Mouse (Mus musculus) midbrain, embryonic 13.5 days (tissue): ENCODE data around the gene Phc1. TPM values are rescaled to one million over a fixed set of nuclear protein-coding genes. Genes with fewer than 3 reads are reported as not detected.

ENCODE experiments used
- ATAC-seq: fragments of 200-750 bp; cut with Nextera tagmentation; 2 replicates; pipeline ENCODE4 v1.8.0; 2017; ENCODE audit warnings: mild to moderate bottlenecking, moderate TSS enrichment, moderate library complexity
- H3K27ac ChIP-seq: fragments of 300-500 bp; sonication (generic); 2 replicates; pipeline ENCODE4 v1.5.1; 2015; ENCODE audit warnings: inconsistent platforms, mild to moderate bottlenecking, moderate library complexity
- H3K27me3 ChIP-seq: fragments of 300-500 bp; sonication (generic); 2 replicates; pipeline ENCODE4 v1.6.1; 2015; ENCODE audit warnings: mild to moderate bottlenecking, inconsistent platforms
- H3K36me3 ChIP-seq: fragments of 300-500 bp; sonication (generic); 2 replicates; pipeline ENCODE4 v1.6.1; 2015; ENCODE audit warnings: mild to moderate bottlenecking, inconsistent platforms
- H3K4me1 ChIP-seq: fragments of 300-500 bp; sonication (generic); replicated peaks from 2 replicates; pipeline ENCODE4 v1.6.1; 2015; ENCODE audit warnings: inconsistent platforms
- H3K4me2 ChIP-seq: fragments of 300-500 bp; sonication (generic); replicated peaks from 2 replicates; pipeline ENCODE4 v1.6.1; 2015; ENCODE audit warnings: moderate library complexity, mild to moderate bottlenecking, inconsistent platforms
- H3K4me3 ChIP-seq: fragments of 300-500 bp; sonication (generic); replicated peaks from 2 replicates; pipeline ENCODE4 v1.5.1; 2015; ENCODE audit warnings: mild to moderate bottlenecking, inconsistent platforms
- H3K9ac ChIP-seq: fragments of 300-500 bp; sonication (generic); replicated peaks from 2 replicates; pipeline ENCODE4 v1.6.1; 2015; ENCODE audit warnings: mild to moderate bottlenecking, inconsistent platforms
- H3K9me3 ChIP-seq: fragments of 300-500 bp; sonication (generic); 2 replicates; pipeline ENCODE4 v1.6.1; 2016; ENCODE audit warnings: mild to moderate bottlenecking, inconsistent platforms
- WGBS: fragments of 180-500 bp; shearing (Covaris S2); methylation state at CpG from one replicate; pipeline ENCODE4 v1.1.7; 2015; 5-methylcytosine and 5-hydroxymethylcytosine counted together
- polyA plus RNA-seq: library from polyadenylated mRNA; unstranded; fragments of >200 nt; fragmentation: Nextera tagmentation; extraction: Ambion mirVana; gene quantifications from 2 replicates; pipeline ENCODE4 v1.2.1, GENCODE M21; 2015

Gene Phc1
- polyA plus RNA-seq, 1 experiment from 2014 or later: 37.7 TPM

GRCm38 (mm10) chr6:122334786-122335340 is 5.5 kb downstream of the Phc1 start:
- WGBS: 80% methylated on average over 7 of the region's 7 CpGs
- Histone ChIP-seq H3K27me3 (no peaks in the 10 kb centered on the region), H3K4me3 (no peak overlapping the region), H3K27ac (no peak overlapping the region), H3K9me3 (no peaks in the 10 kb centered on the region), H3K4me1 (peaks cover 24% of the 10 kb centered on the region), H3K36me3 (peaks cover 55% of the 10 kb centered on the region), H3K4me2 (no peak overlapping the region), H3K9ac (0 out of 2 replicates have a peak overlapping the region, but pooled peaks have one; percentile 11)
- ATAC-seq: no peak

- WGBS: 93% methylated on average over 13 of the region's 13 CpGs
Measured at GRCm38 (mm10) chr6:122333081-122333612, 7.2 kb downstream of the Phc1 start.

GRCm38 (mm10) chr6:122325361-122325975 is 14.9 kb downstream of the Phc1 start:
- Histone ChIP-seq H3K36me3 (peaks cover 81% of the 10 kb centered on the region), H3K4me2 (no peak overlapping the region), H3K27ac (no peak overlapping the region), H3K9ac (no peak overlapping the region), H3K4me1 (no peaks in the 10 kb centered on the region), H3K9me3 (no peaks in the 10 kb centered on the region), H3K27me3 (no peaks in the 10 kb centered on the region), H3K4me3 (no peak overlapping the region)
- ATAC-seq: no peak
- 96% methylated on average over 6 of the region's 6 CpGs for WGBS

More at GRCm38 (mm10) chr6:122333081-122333612, 7.2 kb downstream of the Phc1 start:
- peaks cover 17% of the 10 kb centered on the region for H3K4me1 ChIP-seq
- no peak overlapping the region for H3K4me3 ChIP-seq
- H3K4me2 ChIP-seq: no peak overlapping the region
- H3K36me3 ChIP-seq: peaks cover 72% of the 10 kb centered on the region
- H3K9ac ChIP-seq: no peak overlapping the region
- no peaks in the 10 kb centered on the region for H3K9me3 ChIP-seq
- ATAC-seq: no peak
- H3K27ac ChIP-seq: no peak overlapping the region
- no peaks in the 10 kb centered on the region for H3K27me3 ChIP-seq

- no peak overlapping the region for H3K4me3 ChIP-seq
- H3K4me1 ChIP-seq: no peaks in the 10 kb centered on the region
- ATAC-seq: no peak
- WGBS: 94% methylated on average over 1 of the region's 1 CpGs
- no peaks in the 10 kb centered on the region for H3K9me3 ChIP-seq
- no peak overlapping the region for H3K27ac ChIP-seq
- H3K27me3 ChIP-seq: no peaks in the 10 kb centered on the region
- H3K36me3 ChIP-seq: peaks cover 98% of the 10 kb centered on the region
- H3K4me2 ChIP-seq: no peak overlapping the region
- H3K9ac ChIP-seq: no peak overlapping the region
Measured at GRCm38 (mm10) chr6:122318726-122319125, 21.6 kb downstream of the Phc1 start.

- WGBS: 80% methylated on average over 5 of the region's 5 CpGs
- no peak overlapping the region for H3K27ac ChIP-seq
- peak overlapping the region; percentile 63 for H3K4me3 ChIP-seq
- H3K4me1 ChIP-seq: peaks cover 20% of the 10 kb centered on the region
- no peak for ATAC-seq
- peak overlapping the region; percentile 74 for H3K4me2 ChIP-seq
- peaks cover 28% of the 10 kb centered on the region for H3K36me3 ChIP-seq
- no peaks in the 10 kb centered on the region for H3K27me3 ChIP-seq
- H3K9me3 ChIP-seq: no peaks in the 10 kb centered on the region
- peak overlapping the region; percentile 78; the same call in 1 of the 2 replicates for H3K9ac ChIP-seq
Measured at GRCm38 (mm10) chr6:122310187-122310820, 30.1 kb downstream of the Phc1 start.

GRCm38 (mm10) chr6:122309446-122309960 is 30.9 kb downstream of the Phc1 start:
- 14% methylated on average over 11 of the region's 11 CpGs for WGBS
- Histone ChIP-seq H3K4me3 (peak overlapping the region; percentile 63), H3K36me3 (peaks cover 20% of the 10 kb centered on the region), H3K4me2 (peak overlapping the region; percentile 74), H3K4me1 (peaks cover 20% of the 10 kb centered on the region), H3K27me3 (no peaks in the 10 kb centered on the region), H3K9ac (peak overlapping the region; percentile 78), H3K9me3 (no peaks in the 10 kb centered on the region), H3K27ac (no peak overlapping the region)
- no peak for ATAC-seq

GRCm38 (mm10) chr6:122308505-122309393 is 31.6 kb downstream of the Phc1 start, which contains the start of gene M6pr:
Gene M6pr (plus strand): TSS chr6:122308720.
- H3K27me3 ChIP-seq: no peaks in the 10 kb centered on the region
- H3K27ac ChIP-seq: peak within 1 kb of the TSS; percentile 48
- H3K4me1 ChIP-seq: peaks cover 20% of the 10 kb centered on the region
- H3K9ac ChIP-seq: peak within 1 kb of the TSS; percentile 78
- under 1% methylated on average over 49 of the region's 49 CpGs for WGBS
- H3K36me3 ChIP-seq: peaks cover 12% of the 10 kb centered on the region
- peak; percentile 99 for ATAC-seq
- no peaks in the 10 kb centered on the region for H3K9me3 ChIP-seq
- H3K4me2 ChIP-seq: peak within 1 kb of the TSS; percentile 74
- H3K4me3 ChIP-seq: peak within 1 kb of the TSS; percentile 63

- WGBS: 65% methylated on average over 6 of the region's 6 CpGs
- no peaks in the 10 kb centered on the region for H3K27me3 ChIP-seq
- peak; percentile 64 for ATAC-seq
- peaks cover 6% of the 10 kb centered on the region; the same call in 1 of the 2 replicates for H3K36me3 ChIP-seq
- H3K9me3 ChIP-seq: no peaks in the 10 kb centered on the region
- H3K4me2 ChIP-seq: no peak overlapping the region
- H3K4me1 ChIP-seq: peaks cover 20% of the 10 kb centered on the region
- peak overlapping the region; percentile 63; the same call in 1 of the 2 replicates for H3K4me3 ChIP-seq
- no peak overlapping the region for H3K9ac ChIP-seq
- H3K27ac ChIP-seq: no peak overlapping the region
Measured at GRCm38 (mm10) chr6:122308136-122308504, 32.2 kb downstream of the Phc1 start.

- no peak overlapping the region for H3K4me2 ChIP-seq
- H3K27me3 ChIP-seq: no peaks in the 10 kb centered on the region
- no peak overlapping the region for H3K4me3 ChIP-seq
- no peak overlapping the region for H3K9ac ChIP-seq
- 86% methylated on average over 4 of the region's 4 CpGs for WGBS
- no peaks in the 10 kb centered on the region for H3K36me3 ChIP-seq
- H3K9me3 ChIP-seq: no peaks in the 10 kb centered on the region
- H3K4me1 ChIP-seq: peaks cover 20% of the 10 kb centered on the region
- no peak for ATAC-seq
- no peak overlapping the region for H3K27ac ChIP-seq
Measured at GRCm38 (mm10) chr6:122306707-122307106, 33.7 kb downstream of the Phc1 start.

- peaks cover 8% of the 10 kb centered on the region for H3K4me1 ChIP-seq
- H3K4me2 ChIP-seq: no peak overlapping the region
- H3K27ac ChIP-seq: no peak overlapping the region
- H3K9ac ChIP-seq: no peak overlapping the region
- WGBS: 81% methylated on average over 12 of the region's 12 CpGs
- H3K9me3 ChIP-seq: no peaks in the 10 kb centered on the region
- no peak overlapping the region for H3K4me3 ChIP-seq
- ATAC-seq: no peak
- no peaks in the 10 kb centered on the region for H3K36me3 ChIP-seq
- H3K27me3 ChIP-seq: no peaks in the 10 kb centered on the region
Measured at GRCm38 (mm10) chr6:122304790-122305555, 35.4 kb downstream of the Phc1 start.

GRCm38 (mm10) chr6:122304355-122304754 is 36.0 kb downstream of the Phc1 start:
- no peak for ATAC-seq
- no peak overlapping the region for H3K27ac ChIP-seq
- no peak overlapping the region for H3K4me2 ChIP-seq
- H3K9ac ChIP-seq: no peak overlapping the region
- H3K4me1 ChIP-seq: peaks cover 2% of the 10 kb centered on the region
- no peaks in the 10 kb centered on the region for H3K27me3 ChIP-seq
- H3K36me3 ChIP-seq: no peaks in the 10 kb centered on the region
- 33% methylated on average over 6 of the region's 6 CpGs for WGBS
- no peak overlapping the region for H3K4me3 ChIP-seq
- no peaks in the 10 kb centered on the region for H3K9me3 ChIP-seq
